Mouse (Mus musculus): ENCODE data around the gene Olfr291.

DNA sequence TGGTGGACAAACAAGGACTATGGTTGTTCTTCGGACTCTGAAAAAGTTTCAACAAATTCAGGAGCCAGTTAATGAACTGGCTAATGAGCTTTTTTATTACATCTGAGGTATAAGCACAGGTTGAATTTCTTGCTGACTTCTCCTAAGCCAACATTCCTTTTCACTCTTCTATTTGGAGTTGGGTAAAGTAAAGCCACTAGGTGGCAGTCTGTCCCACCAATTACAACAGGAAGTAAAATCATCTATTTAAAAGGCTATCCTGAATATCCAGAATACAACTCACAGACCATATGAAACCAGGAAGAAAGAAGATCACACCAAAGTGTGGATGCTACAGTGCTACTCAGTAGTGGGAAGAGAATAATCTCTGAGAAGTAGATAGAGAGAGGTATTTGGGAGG is 48.1 kb upstream of the Olfr291 start:
- no peak for TF ChIP-seq POLR2A (IDR thresholded peaks at IDR 0.05; ENCODE audit: borderline replicate concordance, extremely low read depth, low read depth, low read length)
- no peak for TF ChIP-seq CTCF (IDR thresholded peaks at IDR 0.05; ENCODE audit: insufficient read depth, low read length)

All from lung, adult 2 months (tissue).